Mouse (Mus musculus) cerebellum, adult 11-12 months (tissue): Measurements from ENCODE around the gene Tmem123.
A peak's percentile ranks its signal among the peaks of the same experiment; 100 is the strongest.

Source experiments
- DNase-seq: peaks from one replicate; pipeline ENCODE4 v3.0.0; 2022

Gene Tmem123

GRCm38 (mm10) chr9:7829531-7830528 is 66.0 kb downstream of the Tmem123 start:
- no peak for DNase-seq

DNA sequence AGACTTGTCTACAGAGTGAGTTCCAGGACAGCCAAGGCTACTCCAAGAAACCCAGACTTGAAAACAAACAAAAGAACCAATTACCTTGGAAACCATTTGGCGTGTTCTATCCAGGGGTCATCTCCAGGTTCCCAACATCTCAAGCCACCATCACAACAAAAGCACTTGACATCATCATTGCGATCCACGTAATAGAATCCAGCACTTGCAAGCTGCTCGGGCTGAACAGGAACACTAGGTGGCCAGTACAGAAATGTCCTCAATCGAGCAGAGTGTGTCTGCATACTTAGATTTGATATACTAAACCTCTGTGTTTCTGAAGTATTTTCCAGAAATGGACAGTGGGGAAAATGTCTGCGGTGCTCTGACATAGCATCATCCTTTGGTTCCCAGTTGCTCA is 69.6 kb downstream of the Tmem123 start:
- no peak for DNase-seq

GRCm38 (mm10) chr9:7835302-7835701 is 71.5 kb downstream of the Tmem123 start:
- no peak for DNase-seq

DNA sequence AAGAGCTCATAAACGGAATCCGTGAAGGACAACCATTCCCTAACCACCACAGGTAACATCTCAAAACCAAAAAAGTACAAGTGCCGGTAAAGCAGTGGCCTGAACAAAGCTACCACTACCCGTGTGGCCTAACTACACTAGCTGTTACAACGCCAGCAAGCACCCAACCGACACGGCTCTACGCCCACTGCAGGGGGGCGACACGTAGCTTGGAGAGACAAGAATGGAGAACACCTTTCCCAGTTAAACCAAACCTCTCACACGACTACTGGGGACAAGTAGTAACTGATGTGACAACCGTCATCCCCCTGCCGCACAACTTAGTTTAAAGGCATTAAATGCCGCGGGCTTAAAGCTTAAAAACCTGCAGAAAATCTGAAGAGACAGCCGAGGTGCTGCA is 72.5 kb downstream of the Tmem123 start:
- peak; percentile 70 for DNase-seq

DNA sequence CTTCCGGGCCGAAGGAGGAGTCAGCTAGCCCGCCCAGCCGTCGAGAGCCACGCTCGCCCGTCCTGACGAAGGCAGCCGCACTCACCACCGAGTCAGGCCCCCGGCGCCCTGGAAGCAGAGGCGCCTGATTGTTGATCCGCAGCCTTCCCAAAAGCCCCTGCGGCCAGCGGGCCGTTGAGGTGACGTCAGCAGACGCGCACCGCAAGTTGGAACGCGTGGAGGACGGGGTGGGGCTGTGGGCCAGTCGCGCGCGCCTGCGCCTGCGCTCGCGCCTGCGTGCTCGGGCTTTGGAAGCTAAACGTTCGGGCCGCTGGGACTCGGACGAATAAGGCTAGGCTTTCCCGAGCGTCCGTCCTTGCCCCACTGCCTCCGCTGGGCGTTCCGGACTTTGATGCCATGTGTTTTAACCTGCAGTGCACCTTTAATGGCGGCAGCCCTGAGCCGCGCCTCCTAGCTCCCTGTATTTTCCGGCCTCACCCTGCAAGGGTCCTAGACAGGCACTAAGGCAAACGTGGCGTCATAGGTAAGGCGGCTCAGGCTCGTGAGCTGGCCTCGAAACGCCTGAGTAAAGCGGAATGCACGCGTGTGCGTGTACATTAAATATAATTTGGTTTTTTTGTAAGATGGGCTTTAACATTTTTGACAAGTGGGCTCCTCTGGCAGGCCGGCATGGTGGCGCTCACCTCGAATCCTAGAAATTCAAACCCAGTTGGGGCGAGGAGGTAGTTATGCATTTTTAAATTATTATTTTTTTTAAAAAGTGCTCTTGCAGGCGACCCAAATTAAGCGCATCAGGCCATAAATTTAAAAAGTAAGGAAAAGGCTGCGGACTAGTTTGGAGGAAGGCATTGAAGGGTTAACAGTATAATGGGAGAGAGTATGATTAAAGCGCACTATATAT is 73.3 kb downstream of the Tmem123 start, which contains the start of gene Birc2:
Birc2 (minus strand) TSS at position 160 of the 901 bp plus-strand sequence.
- peak; percentile 97 for DNase-seq

DNA sequence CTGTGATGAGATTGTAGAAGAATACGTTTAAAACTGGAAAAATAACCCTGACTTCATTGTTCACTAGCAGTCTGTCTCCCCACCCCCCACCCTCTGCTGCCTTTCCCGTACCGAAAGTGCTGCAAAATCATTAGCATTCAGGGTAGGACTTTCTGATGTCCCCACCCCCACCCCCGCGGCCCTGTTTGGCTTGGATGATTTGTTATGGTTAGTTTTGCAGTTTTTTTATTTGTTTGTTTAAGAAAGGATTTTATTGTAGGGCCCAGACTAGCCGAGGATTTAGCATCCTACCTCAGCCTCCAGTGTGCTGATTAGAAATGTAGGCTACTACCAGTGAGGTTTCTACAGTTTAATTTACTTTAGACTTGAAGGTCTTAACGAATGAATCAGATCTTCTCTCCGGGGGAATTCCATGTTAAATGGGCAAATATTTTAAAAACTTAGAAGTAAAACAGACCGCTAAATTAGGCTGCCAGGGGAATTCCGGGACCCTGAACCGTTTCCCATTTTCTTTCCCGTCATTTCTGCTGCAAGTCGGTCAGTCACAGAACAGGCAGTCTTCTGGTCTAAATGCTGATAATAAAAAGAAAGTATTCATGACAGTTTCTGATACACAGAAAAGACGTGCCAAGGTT is 74.1 kb downstream of the Tmem123 start:
- DNase-seq: peak; percentile 28

GRCm38 (mm10) chr9:7841221-7841620 is 77.4 kb downstream of the Tmem123 start:
- DNase-seq: no peak
